Mouse (Mus musculus) forelimb bud, embryonic 11.5 days (tissue): ENCODE results near the gene Wnt8b.

Source experiments
- DNase-seq: peaks from one replicate; pipeline ENCODE4 v3.0.0-alpha.2; 2012; ENCODE audit warnings: low read depth, low spot score

Gene Wnt8b

GRCm38 (mm10) chr19:44554861-44555590, 61.8 kb downstream of the Wnt8b start, which contains the start of gene Ndufb8:
Gene Ndufb8, minus strand, starts transcription at chr19:44555440.
- DNase-seq, result peak; percentile 94

- peak; percentile 97 for DNase-seq
These were observed 69.5 kb downstream of the Wnt8b start, which contains the start of gene Hif1an for GRCm38 (mm10) chr19:44562652-44563206. Gene Hif1an, plus strand, starts transcription at chr19:44562850.
